Mouse (Mus musculus) naive thymus-derived CD4-positive, alpha-beta T cell, adult 2 months (primary cell): ENCODE data around the gene Faap100.
A peak's percentile ranks its signal among the peaks of the same experiment; 100 is the strongest.
"Not testable (repeated sequence)": the region's sequence is repeated elsewhere in the genome, so short reads cannot be mapped to it uniquely, and the experiment has no call there.

Source experiments
- DNase-seq: peaks from one replicate; pipeline ENCODE4 v3.0.0-alpha.2; 2011; ENCODE audit warnings: low read depth

The Faap100 gene

DNA sequence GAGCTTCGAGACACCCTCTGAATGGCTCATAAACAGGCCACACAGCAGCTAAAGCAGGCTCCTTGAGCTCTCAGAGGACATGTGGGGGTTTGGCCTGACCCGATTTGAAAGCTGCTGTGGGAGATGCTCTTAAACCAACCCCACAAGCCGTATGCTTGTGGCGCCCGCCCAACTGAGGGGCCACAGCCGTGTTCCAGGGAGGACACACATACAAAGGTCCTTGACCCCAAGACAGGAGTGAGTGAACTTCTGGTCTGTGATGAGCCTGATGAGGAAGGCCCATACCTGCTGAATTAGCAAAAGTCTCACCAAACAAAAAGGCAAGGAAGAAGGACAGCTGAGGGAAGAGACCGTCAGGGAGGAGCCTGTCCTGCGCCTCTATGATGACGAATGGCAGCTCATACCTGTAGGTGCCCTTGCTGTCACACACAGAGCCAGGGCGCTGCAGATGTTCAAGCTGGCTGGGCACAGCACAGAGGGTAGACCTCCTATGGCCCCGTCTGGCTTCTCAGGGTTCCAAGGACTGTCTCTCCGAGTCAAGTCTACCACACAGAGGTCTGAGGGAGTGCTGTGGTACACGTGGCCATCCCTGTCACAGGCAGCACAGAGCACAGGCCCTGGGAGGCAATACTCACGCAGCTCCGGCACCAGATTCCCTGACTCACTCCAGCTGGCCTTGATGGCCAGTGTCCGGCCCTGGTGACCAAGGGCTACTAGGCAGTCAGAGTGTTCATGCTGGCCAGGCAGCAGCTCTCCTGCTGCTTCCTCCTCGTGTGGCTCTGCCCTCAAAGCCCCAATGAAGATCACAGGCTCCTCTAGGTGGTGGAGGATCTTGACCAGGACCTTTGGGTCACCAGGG is 2.0 kb downstream of the Faap100 start:
- no peak for DNase-seq

DNA sequence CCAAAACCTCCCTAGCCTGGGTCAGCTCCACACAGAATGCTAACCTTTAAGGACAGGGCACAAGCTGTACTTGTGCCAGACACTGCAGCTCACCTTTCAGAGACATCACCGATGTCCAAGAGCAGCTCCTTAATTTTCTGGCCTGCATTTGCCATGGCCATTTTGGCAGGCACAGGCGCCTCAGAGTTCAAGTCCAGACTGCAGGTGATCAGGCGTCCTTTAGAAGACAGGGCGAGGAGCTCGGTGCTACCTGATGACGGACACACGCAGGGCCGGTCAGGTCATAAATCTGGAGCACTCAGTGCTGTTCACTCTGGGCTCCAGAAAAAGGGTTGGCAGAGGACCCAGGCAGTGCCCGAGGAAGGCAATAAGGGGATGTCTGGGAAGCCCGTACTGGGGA is 3.2 kb downstream of the Faap100 start:
- DNase-seq, result no peak

DNA sequence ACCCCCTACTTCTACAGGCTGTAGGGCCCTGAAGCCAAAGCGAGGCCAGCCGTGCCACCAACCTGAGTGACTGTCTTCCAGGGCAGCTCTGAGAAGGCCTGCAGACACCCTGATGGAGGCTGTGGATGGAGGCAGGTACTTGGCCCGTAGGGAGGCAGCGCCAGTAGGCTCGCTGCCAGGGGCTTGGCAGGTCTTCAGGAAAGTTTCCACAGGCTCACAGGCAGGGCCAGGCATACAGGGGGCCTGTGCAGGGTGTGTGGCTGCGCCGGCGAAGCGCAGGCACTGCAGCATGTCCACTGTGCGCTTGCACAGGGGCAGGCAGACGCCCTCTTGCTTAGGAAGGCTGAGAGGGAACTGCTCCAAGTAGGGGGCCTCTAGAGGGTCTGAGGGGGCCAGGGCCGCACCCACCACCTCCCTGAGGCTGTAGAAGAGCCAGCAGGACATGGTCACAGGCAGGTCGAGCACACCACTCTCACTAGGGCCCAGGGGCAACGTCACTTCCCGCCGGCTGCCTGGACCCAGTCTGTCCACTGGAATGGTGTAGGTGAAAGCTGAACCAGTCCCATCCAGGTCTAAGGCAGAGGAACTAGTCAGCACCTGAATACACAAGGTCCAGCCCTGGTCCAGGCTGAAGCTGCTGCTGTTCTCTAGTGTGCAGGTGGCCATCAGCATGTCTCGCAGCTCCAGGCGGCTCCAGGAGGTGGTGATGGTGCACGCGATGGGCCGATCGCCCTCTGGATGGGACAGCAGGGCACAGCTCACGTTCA is 4.6 kb downstream of the Faap100 start:
- no peak for DNase-seq

DNA sequence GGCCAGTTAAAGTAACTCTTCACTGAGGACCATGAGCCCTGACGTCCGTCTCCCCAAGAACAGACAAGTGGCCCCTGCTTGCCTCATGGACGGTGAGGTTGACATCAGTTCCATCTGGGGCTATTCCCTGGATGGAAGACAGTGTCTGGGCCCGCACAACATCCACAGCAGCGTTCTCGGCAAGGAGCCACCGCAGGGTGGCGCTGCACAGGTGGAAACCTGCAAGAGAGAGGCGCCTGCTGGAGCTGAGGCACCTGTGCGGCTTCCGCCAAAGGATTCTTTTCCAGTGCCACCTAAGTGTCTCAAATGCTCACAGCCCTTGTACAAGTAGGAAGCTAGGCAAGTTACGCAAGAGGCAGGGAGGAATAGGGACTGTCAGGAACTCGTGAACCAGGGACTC is 5.5 kb downstream of the Faap100 start:
- no peak for DNase-seq

DNA sequence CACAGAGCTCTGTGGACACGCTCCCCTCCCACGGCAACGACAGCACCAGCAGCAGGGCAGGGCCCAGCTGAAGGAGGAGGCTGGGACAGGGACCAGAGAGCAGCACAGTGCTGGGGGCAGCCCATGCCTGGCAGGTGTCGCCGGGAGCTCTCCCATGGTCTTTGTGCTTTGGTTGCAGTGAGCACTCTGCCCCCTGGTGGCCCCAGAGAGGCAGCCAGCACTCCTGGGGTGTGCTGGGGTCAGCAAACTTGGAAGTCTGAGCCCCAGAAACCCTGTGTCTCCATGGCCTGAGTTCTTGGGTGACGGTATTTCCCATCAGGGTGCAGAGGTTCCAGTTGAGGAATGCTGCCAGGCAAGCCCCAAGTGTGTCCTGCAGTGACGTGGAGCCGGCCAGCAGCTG is 8.9 kb downstream of the Faap100 start:
- peak; percentile 79 for DNase-seq

DNA sequence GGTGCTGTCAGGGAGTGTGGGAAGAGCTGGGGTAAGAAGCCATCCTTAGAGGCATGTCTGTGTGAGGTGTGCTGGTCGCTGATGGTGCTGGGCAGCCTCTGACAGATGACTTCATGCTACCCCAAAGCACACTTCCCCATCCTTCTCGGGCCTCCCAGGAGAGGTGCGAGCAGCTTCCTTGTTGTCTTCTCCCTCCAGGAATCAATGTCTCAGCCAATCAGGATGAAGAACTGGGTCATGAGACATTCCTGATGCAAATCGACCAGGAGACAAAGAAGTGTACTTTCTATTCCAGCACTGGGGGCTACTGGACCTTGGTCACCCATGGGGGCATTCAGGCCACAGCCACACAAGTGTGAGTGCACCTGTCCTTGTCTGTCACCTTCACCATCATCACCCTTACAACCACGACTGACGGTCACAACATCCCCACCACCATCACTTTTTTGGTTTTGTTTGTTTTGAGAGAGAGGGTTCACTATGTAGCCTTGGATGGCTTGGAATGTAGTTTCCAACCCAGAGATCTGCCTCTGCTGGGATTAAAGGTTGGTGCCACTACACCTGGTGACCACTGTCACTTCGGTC is 12.0 kb downstream of the Faap100 start:
- no peak for DNase-seq

DNA sequence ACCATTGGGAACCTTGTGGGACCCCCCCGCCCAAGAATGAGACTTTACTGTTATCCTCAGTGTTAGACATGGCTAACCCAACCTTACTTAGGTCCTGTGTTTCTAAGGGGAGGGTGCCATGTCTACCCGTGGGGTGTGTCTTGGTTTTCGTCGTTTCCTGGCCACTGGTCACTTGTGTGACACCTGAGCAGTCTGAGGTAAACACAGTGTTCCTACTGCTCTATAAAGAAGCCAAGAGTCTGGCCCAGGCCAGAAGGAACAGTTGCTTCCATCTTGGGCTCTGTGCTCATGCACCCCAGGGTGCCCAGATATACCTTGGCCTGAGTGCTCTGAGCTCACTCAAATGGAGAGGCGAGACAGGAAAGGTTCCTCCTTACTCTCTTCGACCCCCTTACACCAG is 15.7 kb downstream of the Faap100 start:
- DNase-seq, result no peak

DNA sequence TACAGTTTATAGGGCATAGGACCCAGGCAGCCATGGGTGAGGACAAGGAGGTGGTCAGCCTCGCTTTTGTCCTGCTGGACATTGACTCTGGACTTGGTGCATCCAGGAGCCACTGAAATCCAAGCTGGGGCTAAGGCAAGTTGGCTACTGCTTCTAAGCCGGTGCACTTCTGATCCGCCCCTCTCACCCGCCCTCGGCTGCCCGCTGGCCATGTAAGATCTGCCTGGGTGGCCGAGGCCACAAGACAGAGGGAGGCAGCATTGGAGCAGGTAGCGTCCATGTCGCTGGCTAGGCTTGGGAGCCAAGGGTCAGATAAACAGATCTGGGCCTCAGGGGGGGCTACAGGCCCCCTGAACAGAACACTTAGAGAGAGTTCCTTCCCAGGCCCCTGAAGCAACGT is 17.3 kb downstream of the Faap100 start, which contains the start of gene Fscn2:
Gene Fscn2, plus strand, starts transcription at position 240 of the 400 bp plus-strand sequence.
- DNase-seq, result no peak

DNA sequence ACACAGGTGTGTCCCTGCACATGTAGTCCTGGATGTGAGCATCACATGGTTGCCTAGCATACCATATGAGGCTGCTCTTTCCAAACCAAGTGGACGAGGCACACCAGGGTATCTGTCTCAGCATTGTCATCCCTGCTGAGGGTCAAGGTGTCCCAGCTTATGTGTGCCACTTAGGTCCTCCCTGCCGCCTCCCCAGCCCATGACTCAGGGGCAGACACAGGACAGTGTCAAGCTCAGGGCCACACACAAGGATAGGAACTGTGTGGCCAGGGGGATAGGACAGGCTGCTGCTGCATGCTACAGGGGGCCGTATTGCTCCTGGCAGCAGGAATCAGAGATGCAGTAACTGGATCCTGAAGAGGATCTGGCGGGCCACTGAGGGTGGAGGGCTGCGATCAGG is 17.8 kb downstream of the Faap100 start:
- DNase-seq, result no peak

DNA sequence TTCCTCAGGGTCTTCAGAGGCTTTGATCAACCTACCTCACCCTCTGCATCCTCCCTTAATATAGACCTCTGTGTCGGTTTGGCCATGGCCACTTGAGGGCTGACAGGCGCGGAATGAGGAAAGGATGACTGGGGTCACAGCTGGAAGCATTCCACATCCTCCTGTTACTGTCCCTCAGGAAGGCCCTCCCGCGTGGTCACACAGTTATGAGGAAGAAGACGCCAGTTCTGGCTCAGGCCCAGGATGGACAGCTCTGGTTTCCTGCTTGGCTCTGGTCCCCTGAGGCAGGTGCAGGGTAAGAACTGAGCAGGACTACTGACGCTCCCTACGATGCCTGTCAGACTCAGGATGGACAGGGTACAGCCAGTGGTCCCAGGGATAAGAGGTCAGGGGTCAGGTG is 18.5 kb downstream of the Faap100 start:
- DNase-seq, result no peak

DNA sequence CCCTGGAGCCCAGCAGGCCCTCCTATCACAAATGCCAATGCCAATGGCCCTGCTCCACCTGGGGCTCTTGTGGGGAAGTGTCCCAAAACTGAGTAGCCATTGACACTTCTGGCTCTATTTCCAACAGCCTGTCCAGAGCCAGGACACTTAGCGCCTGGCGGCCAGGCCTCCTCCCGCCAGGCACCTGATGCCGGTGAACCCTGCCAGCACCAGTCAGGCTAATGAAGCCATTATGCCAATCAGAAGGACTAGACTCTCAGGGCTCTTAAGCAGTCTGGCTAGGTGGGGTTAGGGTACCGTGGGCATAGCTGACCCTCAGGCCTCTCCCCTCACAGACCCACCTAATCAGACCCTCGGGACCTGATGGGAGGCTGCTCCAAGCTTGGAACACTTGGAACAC is 19.2 kb downstream of the Faap100 start:
- no peak for DNase-seq

DNA sequence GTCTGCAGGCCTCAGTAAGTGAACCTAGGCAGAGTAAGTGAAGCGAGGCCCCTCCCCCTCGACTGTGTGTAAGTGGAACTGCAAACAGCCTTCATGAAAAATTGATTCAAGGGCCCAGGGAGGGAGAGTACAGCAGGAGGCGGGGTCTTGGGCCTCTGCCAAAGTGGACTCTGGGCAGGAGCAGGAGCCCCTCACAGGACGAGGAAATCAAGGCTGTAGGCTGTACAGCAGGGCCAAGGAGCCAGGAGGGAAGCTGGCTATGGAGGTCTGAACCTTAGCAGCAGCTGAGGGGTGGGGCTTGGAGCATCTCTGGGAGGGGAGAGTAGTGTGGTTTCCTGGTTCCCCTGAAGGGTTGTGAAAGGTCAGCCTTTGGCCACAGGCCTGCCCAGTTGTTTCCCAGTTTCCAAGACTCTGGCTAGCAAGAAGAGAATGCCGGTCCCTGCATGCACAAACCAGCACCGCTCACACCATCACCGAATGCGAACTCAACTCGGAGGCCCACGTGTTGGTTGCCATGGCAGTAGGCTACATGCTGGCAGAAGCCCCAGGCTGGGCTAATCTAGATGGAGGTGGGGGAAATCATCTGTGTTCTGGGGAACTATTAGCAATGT is 20.7 kb downstream of the Faap100 start:
- DNase-seq, result no peak

DNA sequence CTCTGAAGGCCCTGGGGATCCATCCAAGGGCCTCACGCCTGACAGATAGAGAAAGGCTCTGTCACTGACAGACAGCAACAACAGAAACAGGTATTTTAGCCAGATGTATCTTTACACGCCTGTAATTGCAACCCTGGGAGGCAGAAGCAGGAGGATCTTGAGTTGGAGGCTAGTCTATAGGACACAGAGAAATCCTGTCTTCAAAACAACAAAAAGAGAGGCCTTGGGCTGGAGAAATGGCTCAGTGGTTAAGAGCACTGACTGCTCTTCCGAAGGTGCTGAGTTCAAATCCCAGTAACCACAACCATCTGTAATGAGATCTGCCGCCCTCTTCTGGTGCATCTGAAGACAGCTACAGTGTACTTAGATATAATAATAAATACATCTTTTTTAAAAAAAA is 21.7 kb downstream of the Faap100 start:
- DNase-seq, result no peak

DNA sequence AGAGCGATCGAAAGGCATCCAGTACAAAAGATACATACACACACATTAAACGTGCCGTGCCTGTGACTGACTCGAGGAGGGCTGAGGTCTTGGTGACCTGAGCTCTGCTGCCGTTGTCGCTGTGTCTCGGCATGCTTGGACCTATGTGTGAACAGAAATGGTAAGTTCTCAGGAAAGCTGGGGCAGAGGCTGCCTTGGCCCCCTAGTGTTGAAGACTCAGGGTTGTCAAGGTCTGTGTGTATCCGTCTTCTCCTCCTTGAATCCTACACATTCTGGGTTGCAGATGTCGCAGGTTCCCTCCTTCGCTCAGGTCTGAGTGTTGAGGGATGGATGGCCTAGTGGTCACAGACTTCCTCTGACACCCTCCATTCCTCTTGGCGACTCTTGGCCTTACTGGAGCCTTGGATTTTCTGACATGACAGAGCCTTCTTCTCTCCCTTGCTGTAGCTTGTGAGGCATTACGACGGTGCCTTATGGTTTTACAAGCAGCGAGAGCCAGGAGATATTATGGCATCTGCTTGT is 22.2 kb downstream of the Faap100 start:
- no peak for DNase-seq

DNA sequence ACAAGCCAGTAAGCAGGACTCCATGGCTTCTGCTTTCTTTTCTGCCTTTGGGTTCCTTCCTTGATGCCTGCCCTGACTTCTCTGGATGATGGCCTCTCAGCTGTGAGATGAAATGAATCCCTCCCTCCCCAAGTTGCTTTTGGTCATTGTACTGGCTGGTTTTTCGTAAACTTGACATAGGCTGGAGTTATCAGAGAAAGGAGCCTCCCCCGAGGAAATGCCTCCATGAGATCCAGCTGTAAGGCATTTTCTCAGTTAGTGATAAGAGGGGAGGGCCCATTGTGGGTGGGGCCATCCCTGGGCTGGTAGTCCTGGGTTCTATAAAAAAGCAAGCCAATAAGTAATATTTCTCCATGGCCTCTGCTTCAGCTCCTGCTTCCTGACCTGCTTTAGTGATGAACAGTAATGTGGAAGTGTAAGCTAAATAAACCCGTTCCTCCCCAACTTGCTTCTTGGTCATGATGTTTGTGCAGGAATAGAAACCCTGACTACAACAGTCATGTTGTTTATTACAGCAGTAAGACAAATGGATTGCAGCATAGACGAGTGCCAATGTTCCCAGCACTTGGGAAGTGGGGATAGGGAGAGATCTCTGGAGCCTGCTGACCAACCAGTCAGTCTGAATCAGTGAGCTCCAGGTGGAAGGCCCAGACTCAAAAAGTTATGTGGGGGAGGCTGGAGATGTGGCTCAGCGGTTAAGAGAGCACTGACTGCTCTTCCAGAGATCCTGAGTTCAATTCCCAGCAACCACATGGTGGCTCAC is 23.1 kb downstream of the Faap100 start:
- DNase-seq, result no peak

DNA sequence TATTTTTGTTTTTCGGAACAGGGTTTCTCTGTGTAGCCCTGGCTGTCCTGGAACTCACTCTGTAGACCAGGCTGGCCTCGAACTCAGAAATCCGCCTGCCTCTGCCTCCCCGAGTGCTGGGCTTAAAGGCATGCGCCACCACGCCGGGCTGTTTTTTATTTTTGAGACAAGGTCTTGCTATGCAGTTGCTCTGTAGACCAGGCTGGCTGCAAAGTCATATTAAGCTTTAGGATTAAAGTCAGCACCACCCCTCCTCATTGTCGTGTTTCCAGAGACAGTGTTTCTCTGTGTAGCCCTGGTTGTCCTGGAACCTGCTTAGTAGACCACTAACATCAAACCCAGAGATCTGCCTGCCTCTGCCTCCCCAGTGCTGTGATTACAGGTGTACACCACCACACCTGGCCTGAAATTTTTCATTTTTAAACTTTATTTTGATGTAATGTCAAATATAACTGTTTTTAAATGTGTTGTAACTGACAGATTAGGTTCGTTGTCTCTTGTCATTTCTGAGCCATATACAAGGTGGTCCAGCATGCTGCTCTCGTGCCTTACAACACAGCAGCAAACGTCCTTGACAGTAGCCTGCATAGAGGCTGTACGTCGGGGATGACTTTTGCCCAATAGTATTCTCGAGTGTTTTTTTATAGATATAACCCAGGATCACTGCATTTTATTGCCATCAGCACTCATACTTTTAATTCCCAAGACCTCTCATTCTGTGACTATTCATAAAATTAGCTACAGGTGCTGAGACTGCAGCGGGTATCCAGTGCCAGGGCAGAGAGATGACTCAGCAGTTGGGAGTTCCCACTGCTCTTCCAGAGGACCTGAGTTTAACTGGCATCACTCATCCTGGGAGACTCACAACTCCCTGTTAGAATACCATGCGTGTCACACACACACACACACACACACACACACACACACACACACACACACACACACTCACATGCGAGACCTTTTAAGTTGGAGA is 24.0 kb downstream of the Faap100 start:
- peak; percentile 55 for DNase-seq

DNA sequence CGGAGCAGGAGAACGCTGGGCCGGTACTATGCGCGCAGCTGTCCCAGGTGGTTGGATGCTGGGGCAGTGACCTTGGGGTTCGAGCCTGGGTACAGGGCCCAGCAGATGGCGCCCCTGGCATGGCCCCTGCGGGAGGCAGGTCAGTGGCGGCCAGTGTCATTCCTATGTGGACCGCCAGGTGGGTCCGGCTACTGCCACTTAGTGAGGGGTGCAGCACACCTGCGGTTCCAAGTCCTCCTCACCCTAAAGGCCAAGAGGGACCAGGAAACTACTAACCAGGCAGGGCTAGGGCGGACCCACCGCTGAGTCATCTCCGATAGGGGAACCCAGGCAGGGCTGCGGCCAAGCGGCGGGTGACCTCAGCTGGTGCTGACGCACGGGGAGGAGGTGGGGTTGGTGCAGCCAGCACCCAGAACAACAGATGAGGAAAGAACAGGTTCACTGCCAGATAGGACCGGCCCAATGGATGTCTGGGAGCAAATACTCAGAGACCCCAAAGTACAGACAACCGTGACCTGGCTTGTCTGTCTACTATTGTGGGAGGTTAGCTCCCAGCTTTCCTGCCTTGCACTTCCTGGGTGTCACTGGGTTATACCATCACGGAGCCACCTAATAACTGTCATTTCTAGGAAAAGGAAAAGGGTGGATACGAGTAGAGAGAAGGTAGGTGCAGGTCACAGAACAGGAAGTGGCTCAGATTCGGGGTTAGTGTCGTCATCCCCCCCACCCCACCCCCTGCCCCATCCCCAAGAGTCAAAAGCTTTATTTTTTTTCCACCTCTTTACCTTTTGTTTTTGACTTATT is 24.9 kb downstream of the Faap100 start:
- peak; percentile 85 for DNase-seq

DNA sequence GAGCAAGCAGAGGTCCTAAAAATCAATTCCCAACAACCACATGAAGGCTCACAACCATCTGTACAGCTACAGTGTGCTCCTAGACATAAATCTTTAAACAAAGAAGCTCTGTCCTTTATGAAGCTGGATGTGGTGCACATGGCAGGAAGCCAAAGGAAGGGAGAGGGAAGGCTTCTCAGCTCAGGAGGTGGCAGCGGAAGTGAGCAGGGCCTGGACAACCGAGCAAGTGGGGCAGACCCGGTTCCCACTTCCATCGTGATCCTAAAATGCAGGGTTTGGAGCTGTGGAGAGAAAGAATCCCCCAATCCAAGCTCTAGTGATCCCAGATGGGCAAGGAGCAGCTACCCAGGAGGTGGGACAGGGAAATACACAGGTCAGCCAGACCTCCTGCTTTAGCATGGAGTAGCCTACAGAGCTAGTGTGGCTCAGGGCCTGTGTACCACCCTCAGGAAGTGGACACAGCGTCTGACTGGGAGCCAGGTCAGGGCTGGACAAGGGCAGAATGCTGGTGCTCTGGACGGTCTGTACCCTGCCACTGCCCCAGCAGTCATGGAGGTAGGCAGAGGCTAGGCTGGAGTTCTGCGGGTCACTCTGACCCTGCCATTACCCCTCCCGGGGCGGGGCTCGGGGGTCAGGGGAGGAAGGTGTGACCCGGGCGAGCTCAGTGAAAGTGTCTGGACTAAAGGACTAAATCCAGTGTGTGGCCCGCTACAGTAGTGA is 25.8 kb downstream of the Faap100 start:
- DNase-seq, result peak; percentile 57

DNA sequence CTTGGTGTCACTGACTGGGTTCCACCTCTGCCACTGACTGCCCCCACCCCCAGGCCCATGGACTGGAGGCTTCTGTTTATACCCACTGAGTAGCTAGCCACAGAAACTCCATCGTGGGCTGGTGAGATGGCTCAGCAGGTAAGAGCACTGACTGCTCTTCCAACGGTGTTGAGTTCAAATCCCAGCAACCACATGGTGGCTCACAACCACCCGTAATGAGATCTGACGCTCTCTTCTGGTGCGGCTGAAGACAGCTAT is 26.5 kb downstream of the Faap100 start:
- not testable (repeated sequence) for DNase-seq
